Mouse (Mus musculus) liver, postnatal 0 days (tissue): ENCODE data around the gene Hlcs.

Experiments
- CTCF ChIP-seq: sonication (generic); IDR thresholded peaks from 2 replicates; pipeline ENCODE4 v1.5.1; 2016; ENCODE audit warnings: antibody characterized with exemption, low read depth
- EP300 ChIP-seq: IDR thresholded peaks from 2 replicates; pipeline ENCODE4 v1.6.1; 2016; ENCODE audit warnings: antibody characterized with exemption, low read depth, mild to moderate bottlenecking

- TF ChIP-seq CTCF (no peak), EP300 (no peak)
Measured at GRCm38 (mm10) chr16:94268205-94268604, 45.2 kb downstream of the Hlcs start.
